Mouse (Mus musculus) lung, postnatal 36 days (tissue): ENCODE measurements at regions not wholly inside any gene's neighbourhood (a gene's known extent, or its start where the extent isn't known, plus 50 kb on each side); places are given as distances from the start of the nearest gene placed in this dataset.

ENCODE experiments used
- DNase-seq: peaks from one replicate; pipeline ENCODE4 v3.0.0; 2022; ENCODE audit warnings: mixed read lengths

GRCm38 (mm10) chr6:93113361-93113760 lies 170.1 kb upstream of the Adamts9 start:
- DNase-seq, result peak; percentile 11

DNA sequence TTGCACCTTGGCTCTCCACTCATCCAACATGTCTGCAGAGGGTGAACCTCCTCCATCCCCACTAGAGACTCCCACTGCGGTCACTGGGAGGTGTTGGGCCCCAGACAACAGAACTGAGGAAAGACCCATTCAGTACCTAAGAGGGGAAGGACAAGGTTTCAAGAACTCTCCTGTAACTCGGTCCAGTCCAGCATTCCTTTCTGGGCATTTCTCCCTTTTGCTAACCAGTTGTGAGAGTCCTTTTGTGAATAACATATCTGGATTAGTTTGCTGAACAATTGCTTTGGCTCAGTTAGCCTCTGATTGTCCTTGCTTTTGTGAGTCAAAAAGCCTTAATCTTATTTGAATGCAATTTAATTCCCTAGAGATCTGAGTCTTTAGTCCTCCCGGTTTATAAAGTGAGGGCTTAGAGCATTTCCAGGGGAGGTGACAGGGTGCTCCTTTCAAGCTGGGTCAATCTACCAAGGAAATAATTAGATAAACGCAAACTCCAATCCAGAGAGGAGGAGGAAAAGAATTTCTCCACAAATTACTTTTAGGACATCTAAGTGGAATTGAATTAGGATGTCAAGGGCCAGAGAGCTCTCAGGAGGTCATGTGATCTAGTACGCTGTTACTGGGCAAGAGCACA lies 151.6 kb upstream of the Adamts9 start:
- DNase-seq, result peak; percentile 7

GRCm38 (mm10) chr6:93093770-93094169 lies 150.5 kb upstream of the Adamts9 start:
- DNase-seq, result peak; percentile 4

- no peak for DNase-seq
Observed at GRCm38 (mm10) chr6:93087329-93087728, 144.0 kb upstream of the Adamts9 start.

DNA sequence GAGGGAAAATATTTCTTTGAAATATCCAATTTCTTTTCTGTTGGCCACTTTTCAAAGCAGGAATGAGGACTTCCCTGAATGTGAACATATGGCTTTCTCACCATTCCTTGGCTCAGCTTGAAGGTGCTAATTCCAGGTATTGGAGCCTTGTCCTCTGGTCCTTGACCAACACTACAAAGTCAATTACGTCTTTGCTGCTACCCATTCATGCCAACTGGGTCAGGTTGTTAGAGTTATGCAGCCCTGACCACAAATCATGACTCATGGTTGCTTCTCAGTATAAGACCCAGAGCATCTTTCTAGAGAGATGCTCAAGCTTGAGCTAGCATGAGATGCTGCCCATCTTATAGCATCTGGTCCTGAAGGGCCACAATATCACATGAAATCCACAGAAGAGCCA lies 141.0 kb upstream of the Adamts9 start:
- no peak for DNase-seq

GRCm38 (mm10) chr6:93083716-93084115 lies 140.4 kb upstream of the Adamts9 start:
- no peak for DNase-seq

GRCm38 (mm10) chr6:93082205-93082604 lies 138.9 kb upstream of the Adamts9 start:
- no peak for DNase-seq

DNA sequence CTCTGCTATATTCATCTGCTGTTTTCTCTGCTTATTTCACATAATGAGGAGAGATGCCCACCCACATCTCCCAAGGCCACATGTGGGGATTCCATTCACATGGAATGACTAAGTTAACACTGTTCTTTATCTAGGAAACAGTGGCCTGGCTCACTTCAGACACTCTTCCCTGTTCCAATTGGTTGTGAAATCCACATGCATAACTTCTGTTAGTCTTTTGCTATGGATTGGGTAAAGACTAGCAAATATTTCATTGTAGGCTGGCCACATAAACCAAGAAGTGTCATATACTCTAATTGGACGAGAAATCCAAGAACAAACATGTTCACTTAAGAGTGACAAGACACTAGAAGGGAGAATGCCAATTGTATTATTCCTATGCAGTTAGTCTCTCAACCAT lies 133.4 kb upstream of the Adamts9 start:
- no peak for DNase-seq

GRCm38 (mm10) chr6:93075867-93076266 lies 132.6 kb upstream of the Adamts9 start:
- DNase-seq, result peak; percentile 29

DNA sequence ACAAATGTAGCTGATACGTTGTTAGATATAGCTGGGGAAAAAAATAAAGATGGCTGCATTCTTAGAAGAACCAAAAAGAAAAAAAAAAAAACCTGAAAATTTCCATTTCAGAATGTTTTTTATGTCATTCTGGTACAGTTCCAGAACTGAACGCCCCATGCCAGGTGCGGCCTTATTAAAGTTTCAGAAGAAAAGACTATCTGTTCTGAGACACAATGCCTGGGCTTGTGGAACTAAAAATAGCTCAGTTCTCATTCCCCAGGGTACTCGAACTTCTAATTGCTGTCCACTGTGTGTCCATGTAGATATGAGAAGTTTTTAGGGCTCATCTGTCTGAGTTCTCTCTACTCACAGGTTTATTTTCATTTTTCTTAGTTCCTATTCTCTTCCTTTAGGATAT lies 131.7 kb upstream of the Adamts9 start:
- no peak for DNase-seq

GRCm38 (mm10) chr6:93070916-93071315 lies 127.6 kb upstream of the Adamts9 start:
- DNase-seq, result no peak

DNA sequence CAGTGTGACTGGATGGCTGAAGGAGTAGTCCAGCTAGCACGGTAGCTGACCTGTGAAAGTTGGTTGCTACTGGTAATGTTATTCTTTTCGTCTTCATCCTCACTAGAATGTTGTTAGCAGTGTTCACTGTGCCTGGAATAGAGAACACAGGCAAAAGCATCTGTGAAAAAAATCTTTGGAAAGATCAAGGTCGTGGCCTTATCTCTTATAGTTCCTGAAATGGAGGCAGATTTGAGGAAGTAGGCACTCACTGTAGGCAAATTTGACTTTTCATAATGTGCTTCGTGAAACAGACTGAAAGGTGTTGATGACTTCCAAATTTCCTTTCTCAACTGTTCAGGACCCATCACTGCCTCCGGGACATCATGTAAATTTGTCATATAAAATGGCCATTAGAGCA lies 124.5 kb upstream of the Adamts9 start:
- no peak for DNase-seq

GRCm38 (mm10) chr6:93066553-93067376 lies 123.5 kb upstream of the Adamts9 start:
- DNase-seq, result no peak

GRCm38 (mm10) chr6:93065917-93066552 lies 122.7 kb upstream of the Adamts9 start:
- DNase-seq, result peak; percentile 67

GRCm38 (mm10) chr6:93065366-93065765 lies 122.1 kb upstream of the Adamts9 start:
- peak; percentile 47 for DNase-seq

GRCm38 (mm10) chr6:93064366-93064765 lies 121.1 kb upstream of the Adamts9 start:
- peak; percentile 6 for DNase-seq

GRCm38 (mm10) chr6:93061741-93062140 lies 118.4 kb upstream of the Adamts9 start:
- DNase-seq, result no peak

DNA sequence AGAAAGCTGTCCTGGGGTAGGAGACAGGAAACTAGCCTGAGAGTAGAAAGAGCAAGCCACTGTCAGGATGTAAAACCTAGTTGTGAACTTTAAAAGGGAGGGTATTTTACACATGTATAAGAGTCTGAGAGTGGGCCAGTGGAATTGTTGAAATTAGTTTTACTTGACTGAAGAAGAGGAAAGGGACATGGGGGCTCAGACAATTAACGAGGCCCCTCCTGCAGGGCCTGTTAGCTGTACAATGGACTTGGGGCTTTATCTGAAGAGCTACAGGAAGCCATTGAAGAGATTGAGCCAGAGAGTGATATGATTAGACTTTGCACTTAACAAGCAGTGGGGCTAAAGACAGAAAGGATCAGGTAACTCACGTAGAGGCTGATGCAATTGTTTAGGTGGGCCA lies 102.2 kb upstream of the Adamts9 start:
- no peak for DNase-seq

GRCm38 (mm10) chr6:93041041-93041440 lies 97.7 kb upstream of the Adamts9 start:
- DNase-seq, result peak; percentile 10

GRCm38 (mm10) chr6:93031812-93032330 lies 88.6 kb upstream of the Adamts9 start:
- DNase-seq, result no peak

- DNase-seq, result peak; percentile 74
Observed at GRCm38 (mm10) chr6:93026068-93027022, 83.1 kb upstream of the Adamts9 start.

- peak; percentile 78 for DNase-seq
Observed at GRCm38 (mm10) chr6:93014534-93014933, 71.2 kb upstream of the Adamts9 start.
